Mouse (Mus musculus): ENCODE measurements around the gene Gm21958.

DNA sequence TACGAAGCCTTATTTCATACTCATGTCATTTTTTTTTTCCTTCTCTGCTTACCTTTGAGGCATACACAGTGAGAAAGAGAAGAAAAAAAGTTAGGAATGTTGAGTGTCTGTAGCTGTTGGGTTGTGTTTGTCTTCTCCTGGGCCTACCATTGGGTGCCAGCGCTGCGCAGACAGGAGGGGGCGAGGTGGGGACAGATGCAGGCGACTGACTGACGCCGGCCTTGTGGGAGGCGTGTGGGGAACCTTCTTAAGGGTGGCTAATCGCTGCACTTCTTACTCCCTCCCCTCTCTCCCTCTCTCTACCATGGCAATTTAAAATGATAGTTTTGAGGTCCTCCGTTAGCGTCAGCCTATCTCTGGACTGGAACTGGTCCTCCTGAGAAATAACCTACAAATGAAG, 41.9 kb upstream of the Gm21958 start:
- TF ChIP-seq CTCF (IDR thresholded peaks at IDR 0.05) (0 out of 2 replicates have a peak, but pooled peaks have one; percentile 13), POLR2A (IDR thresholded peaks at IDR 0.05; ENCODE audit: insufficient read depth, low read depth, low read length) (no peak), EP300 (IDR thresholded peaks at IDR 0.05; ENCODE audit: insufficient read depth, low read depth, low read length) (no peak)
